Mouse (Mus musculus) CH12.LX (cell line): ENCODE data around the gene Smg6. TPM values are rescaled to one million over a fixed set of nuclear protein-coding genes. Genes with fewer than 3 reads are reported as not detected.
A peak's percentile ranks its signal among the peaks of the same experiment; 100 is the strongest.

Experiments
- DNase-seq: peaks from one replicate; pipeline ENCODE4 v3.0.0-alpha.2; 2013; ENCODE audit errors: extremely low read depth
- H3K27ac ChIP-seq: 2 replicates; pipeline ENCODE4 v1.5.1; 2012; ENCODE audit warnings: low read depth, mild to moderate bottlenecking, control low read depth, moderate library complexity; ENCODE audit not compliant: insufficient read depth
- H3K27me3 ChIP-seq: replicated peaks from 2 replicates; pipeline ENCODE3; 2012; ENCODE audit warnings: inconsistent platforms
- H3K36me3 ChIP-seq, 2 experiments: replicated peaks in 1 of 2; 2 replicates each; pipeline versions ENCODE3 to v1.6.1; 2012; ENCODE audit warnings: inconsistent platforms in 1 of 2, low read length in 1 of 2, mild to moderate bottlenecking in 1 of 2, mixed read lengths in 1 of 2, moderate library complexity in 1 of 2; ENCODE audit not compliant: control insufficient read depth in 1 of 2, insufficient read depth in 1 of 2
- H3K4me1 ChIP-seq, 2 experiments: 2 replicates each; pipeline ENCODE4 v1.6.1; 2012; ENCODE audit warnings: inconsistent platforms in 1 of 2, moderate library complexity in 1 of 2; ENCODE audit not compliant: insufficient read depth in 2 of 2, control insufficient read depth in 1 of 2
- H3K4me2 ChIP-seq: 2 replicates; pipeline ENCODE4 v1.6.1; 2012; ENCODE audit warnings: low read depth, mild to moderate bottlenecking, control low read depth; ENCODE audit not compliant: poor library complexity, insufficient read depth, severe bottlenecking
- H3K4me3 ChIP-seq, 3 experiments: fragments of 150-350 bp in 1 of 3; sonication (generic) in 1 of 3; replicated peaks in 1 of 3; 2 replicates each; pipeline versions ENCODE3 to v1.5.1; 2011 to 2012; ENCODE audit warnings: low read depth in 2 of 3, low read length in 2 of 3, mild to moderate bottlenecking in 2 of 3, moderate library complexity in 2 of 3, control low read depth in 1 of 3, improper control_type of control experiment in 1 of 3, inconsistent platforms in 1 of 3, mixed read lengths in 1 of 3; ENCODE audit not compliant: poor library complexity in 1 of 3
- H3K79me2 ChIP-seq: replicated peaks from 2 replicates; pipeline ENCODE4 v1.6.1; 2012; ENCODE audit warnings: mild to moderate bottlenecking, moderate library complexity; ENCODE audit not compliant: control insufficient read depth, poor library complexity, insufficient read depth, severe bottlenecking; ENCODE audit errors: extremely low read depth
- H3K9ac ChIP-seq: 2 replicates; pipeline ENCODE4 v1.6.1; 2012; ENCODE audit warnings: low read depth, mild to moderate bottlenecking, control low read depth, moderate library complexity; ENCODE audit not compliant: insufficient read depth
- H3K9me3 ChIP-seq: replicated peaks from 2 replicates; pipeline ENCODE3; 2012; ENCODE audit warnings: low read length, inconsistent platforms, mixed read lengths
- BHLHE40 ChIP-seq: IDR thresholded peaks from 2 replicates; pipeline ENCODE4 v1.6.1; 2011; ENCODE audit warnings: mild to moderate bottlenecking, low read depth, low read length, improper control_type of control experiment
- CHD1 ChIP-seq: IDR thresholded peaks from 2 replicates; pipeline ENCODE4 v1.6.1; 2012; ENCODE audit warnings: low read depth, low read length, improper control_type of control experiment, inconsistent platforms
- CHD2 ChIP-seq: IDR thresholded peaks from 2 replicates; pipeline ENCODE4 v1.6.1; 2011; ENCODE audit warnings: low read length, improper control_type of control experiment
- ELF1 ChIP-seq: IDR thresholded peaks from 2 replicates; pipeline ENCODE4 v1.6.1; 2014; ENCODE audit warnings: low read depth, mild to moderate bottlenecking, inconsistent platforms, low read length, improper control_type of control experiment
- GABPA ChIP-seq: IDR thresholded peaks from 2 replicates; pipeline ENCODE4 v1.6.1; 2012; ENCODE audit warnings: low read depth, low read length, improper control_type of control experiment, inconsistent platforms; ENCODE audit not compliant: insufficient replicate concordance
- HCFC1 ChIP-seq: IDR thresholded peaks from 2 replicates; pipeline ENCODE4 v1.6.1; 2012; ENCODE audit warnings: low read depth, mild to moderate bottlenecking, inconsistent platforms, low read length, improper control_type of control experiment
- IRF4 ChIP-seq: IDR thresholded peaks from 2 replicates; pipeline ENCODE4 v1.6.1; 2014; ENCODE audit warnings: low read depth, mild to moderate bottlenecking, inconsistent platforms, low read length, improper control_type of control experiment
- JUND ChIP-seq: conservative IDR thresholded peaks from 2 replicates; pipeline ENCODE4 v1.6.1; 2011; ENCODE audit warnings: low read depth, low read length, improper control_type of control experiment
- MAX ChIP-seq: IDR thresholded peaks from 2 replicates; pipeline ENCODE4 v1.6.1; 2011; ENCODE audit warnings: low read length, improper control_type of control experiment
- MAZ ChIP-seq: IDR thresholded peaks from 2 replicates; pipeline ENCODE4 v1.6.1; 2012; ENCODE audit warnings: low read depth, mild to moderate bottlenecking, inconsistent platforms, low read length, improper control_type of control experiment, moderate library complexity
- MEF2A ChIP-seq: IDR thresholded peaks from 2 replicates; pipeline ENCODE4 v1.6.1; 2014; ENCODE audit warnings: low read depth, mild to moderate bottlenecking, inconsistent platforms, low read length, improper control_type of control experiment, borderline replicate concordance
- MXI1 ChIP-seq: IDR thresholded peaks from 2 replicates; pipeline ENCODE4 v1.6.1; 2011; ENCODE audit warnings: mild to moderate bottlenecking, low read depth, low read length, improper control_type of control experiment
- MYC ChIP-seq: IDR thresholded peaks from 2 replicates; pipeline ENCODE4 v1.6.1; 2011; ENCODE audit warnings: low read depth, mild to moderate bottlenecking, improper control_type of control experiment, low read length
- NELFE ChIP-seq: IDR thresholded peaks from 2 replicates; pipeline ENCODE4 v1.6.1; 2011; ENCODE audit warnings: low read depth, low read length, improper control_type of control experiment
- NRF1 ChIP-seq: IDR thresholded peaks from 2 replicates; pipeline ENCODE4 v1.6.1; 2014; ENCODE audit warnings: low read depth, mild to moderate bottlenecking, inconsistent platforms, low read length, improper control_type of control experiment, moderate library complexity
- PAX5 ChIP-seq: IDR thresholded peaks from 2 replicates; pipeline ENCODE4 v1.6.1; 2012; ENCODE audit warnings: low read length, inconsistent platforms, mixed read lengths
- POLR2A ChIP-seq: IDR thresholded peaks from 2 replicates; pipeline ENCODE4 v1.6.1; 2011; ENCODE audit warnings: low read depth, mild to moderate bottlenecking, improper control_type of control experiment, low read length
- POLR2AphosphoS2 ChIP-seq: IDR thresholded peaks from 2 replicates; pipeline ENCODE4 v1.6.1; 2011; ENCODE audit warnings: low read depth, low read length, improper control_type of control experiment
- RAD21 ChIP-seq: IDR thresholded peaks from 2 replicates; pipeline ENCODE4 v1.6.1; 2011; ENCODE audit warnings: low read depth, mild to moderate bottlenecking, low read length, improper control_type of control experiment, moderate library complexity
- RCOR1 ChIP-seq: conservative IDR thresholded peaks from 2 replicates; pipeline ENCODE4 v1.6.1; 2012; ENCODE audit warnings: low read depth, mild to moderate bottlenecking, inconsistent platforms, low read length, improper control_type of control experiment
- SMC3 ChIP-seq: IDR thresholded peaks from 2 replicates; pipeline ENCODE4 v1.6.1; 2011; ENCODE audit warnings: low read depth, low read length, improper control_type of control experiment
- TCF12 ChIP-seq: IDR thresholded peaks from 2 replicates; pipeline ENCODE4 v1.6.1; 2014; ENCODE audit warnings: low read depth, mild to moderate bottlenecking, inconsistent platforms, low read length, improper control_type of control experiment
- UBTF ChIP-seq: IDR thresholded peaks from 2 replicates; pipeline ENCODE4 v1.6.1; 2012; ENCODE audit warnings: low read depth, mild to moderate bottlenecking, inconsistent platforms, low read length, improper control_type of control experiment, moderate library complexity
- USF1 ChIP-seq: IDR thresholded peaks from 2 replicates; pipeline ENCODE4 v1.6.1; 2014; ENCODE audit warnings: low read depth, mild to moderate bottlenecking, inconsistent platforms, low read length, improper control_type of control experiment
- ZC3H11A ChIP-seq: IDR thresholded peaks from 2 replicates; pipeline ENCODE4 v1.6.1; 2012; ENCODE audit warnings: low read depth, mild to moderate bottlenecking, inconsistent platforms, low read length, improper control_type of control experiment
- dilution Hi-C: fragments of 300-500 bp; cut with MboI; formaldehyde crosslinking; loops from 2 replicates; pipeline ENCODE4 v1.14.3; 2020; ENCODE audit warnings: low sequenced_read_pairs; ENCODE audit not compliant: extremely low pct_unique_long_range_greater_than_20kb, extremely low pct_ligation_motif_present
- in situ Hi-C: fragments of 300-500 bp; cut with MboI; formaldehyde crosslinking; loops from 3 replicates; pipeline ENCODE4 v1.14.3; 2019; ENCODE audit warnings: low sequenced_read_pairs, low pct_ligation_motif_present, low pct_unique_long_range_greater_than_20kb, mixed read lengths
- polyA plus RNA-seq: library from polyadenylated mRNA; unstranded; fragments of >175 nt; gene quantifications from 2 replicates; pipeline ENCODE4 v1.2.1, GENCODE M21; 2012; ENCODE audit warnings: low read depth; ENCODE audit not compliant: insufficient read length
- total RNA-seq, 2 experiments: library from RNA; depleted of rRNA; stranded (reverse); fragments of 300-350 nt in 1 of 2; fragments of >200 nt in 1 of 2; gene quantifications; 2 replicates each; pipeline ENCODE4 v1.2.3; 2012 to 2014

Smg6 gene
- total and polyA plus RNA-seq, 3 experiments: 9.0 to 18.5 (median 12.1) TPM

DNA sequence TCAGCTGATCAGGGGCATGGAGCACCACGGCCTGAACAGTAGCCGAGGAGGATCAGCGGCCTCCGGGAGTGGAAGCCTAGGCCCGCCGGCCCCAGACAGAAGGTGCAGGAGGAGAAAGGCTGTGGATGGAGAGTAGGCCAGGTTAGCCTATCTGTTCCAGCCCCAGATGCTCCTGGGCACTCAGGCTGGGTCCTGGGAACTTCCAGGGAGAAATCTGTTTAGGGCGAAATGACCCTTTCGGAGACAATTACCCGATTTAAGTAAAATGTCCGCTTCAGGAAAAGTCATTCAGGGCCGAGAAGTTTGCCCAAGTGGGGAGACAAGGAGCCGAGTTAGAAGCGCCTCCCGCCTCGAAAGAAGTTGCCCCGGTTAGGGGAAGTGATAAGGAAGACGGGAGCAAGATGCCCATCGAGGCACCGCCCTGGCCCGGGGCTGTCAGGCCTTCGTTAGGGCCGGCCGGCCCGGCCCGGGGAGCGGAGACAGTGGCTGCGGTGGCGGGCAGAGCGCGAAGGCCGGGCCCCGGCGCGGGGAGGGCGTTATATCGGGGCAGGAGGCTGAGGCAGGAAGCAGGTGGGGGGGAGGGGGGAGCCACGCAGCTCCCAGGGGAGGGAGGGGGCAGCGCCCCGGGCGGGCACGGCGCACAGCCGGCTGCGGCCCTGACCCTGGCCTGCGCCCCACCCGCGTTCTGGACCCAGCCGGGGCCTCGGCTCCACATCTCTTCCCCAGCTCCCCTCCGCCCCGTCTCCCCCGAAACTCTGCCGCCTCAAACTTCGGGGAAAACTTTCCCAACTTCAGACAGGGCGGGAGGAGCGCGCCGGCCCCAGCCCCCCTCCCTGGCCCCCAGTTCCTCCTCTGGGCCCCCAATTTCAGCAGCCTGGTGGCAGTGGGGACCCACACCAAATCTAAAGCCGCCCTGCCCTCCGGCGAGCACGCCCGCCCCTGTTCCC, 242.3 kb downstream of the Smg6 start:
- peak overlapping the region; percentile 74 for H3K4me2 ChIP-seq
- peak overlapping the region; percentile 25; the same call in 1 of the 2 replicates for H3K27ac ChIP-seq
- dilution Hi-C loops: no loop called here
- H3K79me2 ChIP-seq: no peaks in the 10 kb centered on the region; the same call in 1 of the 2 replicates
- no peak for DNase-seq
- peaks cover 16 to 59% of the 10 kb centered on the region in 2 experiments for H3K4me1 ChIP-seq
- H3K9me3 ChIP-seq: peaks cover 29% of the 10 kb centered on the region
- peaks cover 23% of the 10 kb centered on the region for H3K27me3 ChIP-seq
- peaks cover 38 to 44% of the 10 kb centered on the region in 2 experiments for H3K36me3 ChIP-seq
- in situ Hi-C loops: loop anchor here (25.0 kb wide), 1 partner anchor 531 kb away; the partner anchor contains the start of gene Cluh
- TF ChIP-seq NRF1 (no peak), MAZ (no peak), ELF1 (peak; percentile 41; the same call in 1 of the 2 replicates), UBTF (peak; percentile 38; the same call in 1 of the 2 replicates), NELFE (0 out of 2 replicates have a peak, but pooled peaks have one; percentile 8), GABPA (no peak), JUND (no peak), POLR2A (peak; percentile 37; the same call in 1 of the 2 replicates), MXI1 (peak; percentile 52; the same call in 1 of the 2 replicates), SMC3 (no peak), TCF12 (peak; percentile 16; the same call in 1 of the 2 replicates), PAX5 (no peak), CHD1 (0 out of 2 replicates have a peak, but pooled peaks have one; percentile 36)
- peak overlapping the region; percentile 85 for H3K9ac ChIP-seq
- H3K4me3 ChIP-seq: peak overlapping the region; percentile 61 to 74 (median 71)

DNA sequence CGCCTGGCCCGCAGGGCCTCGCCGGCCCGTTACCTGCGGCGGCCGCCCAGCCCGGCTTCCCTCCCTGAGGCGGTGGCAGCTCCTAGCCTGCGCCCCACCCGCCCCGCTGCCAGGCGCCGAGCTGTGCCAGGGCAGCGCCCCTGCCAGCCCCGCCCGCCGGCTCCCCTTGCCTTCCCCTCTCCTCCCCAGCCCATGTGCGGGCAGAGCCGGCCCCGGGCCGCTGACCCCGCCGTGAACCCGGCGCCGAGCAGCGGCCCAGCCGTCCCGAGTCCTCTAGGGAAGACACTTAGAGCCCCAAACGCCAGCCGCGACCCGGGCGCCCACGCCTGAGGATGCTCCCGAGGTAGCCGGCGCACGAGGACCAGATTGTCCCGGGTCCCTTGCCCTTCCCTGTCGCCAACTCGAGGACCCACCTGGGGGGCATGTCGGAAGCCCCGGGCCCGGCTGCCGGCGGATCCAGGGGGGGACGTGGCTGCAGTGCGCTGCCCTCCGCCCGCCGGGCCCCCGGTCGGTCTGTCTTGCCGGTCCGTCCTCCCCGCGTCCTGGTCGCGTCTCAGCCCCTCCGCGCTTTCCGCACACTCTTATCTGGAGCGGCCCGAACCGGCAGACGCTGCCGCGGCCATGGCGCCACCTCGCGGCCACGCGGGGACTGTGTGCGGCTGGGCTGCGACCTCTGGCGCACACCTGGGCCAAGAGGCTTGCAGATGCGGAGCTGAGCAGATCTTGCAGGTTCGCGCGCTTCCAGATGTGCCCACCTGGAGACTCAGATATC, 243.2 kb downstream of the Smg6 start:
- DNase-seq: peak; percentile 87
- peak overlapping the region; percentile 90 for H3K4me2 ChIP-seq
- in situ Hi-C loops (loop anchor here (25.0 kb wide), 1 partner anchor 531 kb away; the partner anchor contains the start of gene Cluh), dilution Hi-C loops (no loop called here)
- no peaks in the 10 kb centered on the region; the same call in 1 of the 2 replicates for H3K79me2 ChIP-seq
- peak overlapping the region; percentile 29 for H3K27ac ChIP-seq
- H3K9ac ChIP-seq: peak overlapping the region; percentile 85
- H3K9me3 ChIP-seq: peaks cover 29% of the 10 kb centered on the region
- H3K4me1 ChIP-seq: peaks cover 16 to 55% of the 10 kb centered on the region in 2 experiments
- H3K27me3 ChIP-seq: peaks cover 30% of the 10 kb centered on the region
- H3K4me3 ChIP-seq: peak overlapping the region; percentile 61 to 74 (median 71)
- H3K36me3 ChIP-seq: peaks cover 32 to 36% of the 10 kb centered on the region in 2 experiments
- TF ChIP-seq MEF2A: peak; percentile 80
- peak; percentile 71 for TF ChIP-seq ZC3H11A
- peak; percentile 41; the same call in 1 of the 2 replicates for TF ChIP-seq BHLHE40
- TF ChIP-seq HCFC1: peak; percentile 59
- TF ChIP-seq TCF12: peak; percentile 96
- TF ChIP-seq SMC3: peak; percentile 99
- peak; percentile 76 for TF ChIP-seq MAX
- peak; percentile 98; the same call in 1 of the 2 replicates for TF ChIP-seq UBTF
- no peak for TF ChIP-seq USF1
- TF ChIP-seq MXI1: peak; percentile 72
- TF ChIP-seq POLR2AphosphoS2: no peak
- TF ChIP-seq RCOR1: peak; percentile 52; the same call in 1 of the 2 replicates
- peak; percentile 62; the same call in 1 of the 2 replicates for TF ChIP-seq CHD1
- TF ChIP-seq MYC: 0 out of 2 replicates have a peak, but pooled peaks have one; percentile 15
- no peak; the same call in 1 of the 2 replicates for TF ChIP-seq CHD2
- TF ChIP-seq IRF4: peak; percentile 59; the same call in 1 of the 2 replicates
- peak; percentile 65; the same call in 1 of the 2 replicates for TF ChIP-seq NELFE
- peak; percentile 64; the same call in 1 of the 2 replicates for TF ChIP-seq POLR2A
- TF ChIP-seq RAD21: peak; percentile 94
- peak; percentile 57 for TF ChIP-seq ELF1
